Mouse (Mus musculus) bone marrow macrophage, adult 2 months (primary cell): ENCODE data around the gene Pgam2.

ENCODE experiments used
- CTCF ChIP-seq: IDR thresholded peaks from 2 replicates; pipeline ENCODE4 v1.5.1; 2012; ENCODE audit warnings: low read depth, mild to moderate bottlenecking, low read length, moderate library complexity
- POLR2A ChIP-seq: IDR thresholded peaks from 2 replicates; pipeline ENCODE4 v1.6.1; 2012; ENCODE audit warnings: mild to moderate bottlenecking, low read depth, low read length, borderline replicate concordance

DNA sequence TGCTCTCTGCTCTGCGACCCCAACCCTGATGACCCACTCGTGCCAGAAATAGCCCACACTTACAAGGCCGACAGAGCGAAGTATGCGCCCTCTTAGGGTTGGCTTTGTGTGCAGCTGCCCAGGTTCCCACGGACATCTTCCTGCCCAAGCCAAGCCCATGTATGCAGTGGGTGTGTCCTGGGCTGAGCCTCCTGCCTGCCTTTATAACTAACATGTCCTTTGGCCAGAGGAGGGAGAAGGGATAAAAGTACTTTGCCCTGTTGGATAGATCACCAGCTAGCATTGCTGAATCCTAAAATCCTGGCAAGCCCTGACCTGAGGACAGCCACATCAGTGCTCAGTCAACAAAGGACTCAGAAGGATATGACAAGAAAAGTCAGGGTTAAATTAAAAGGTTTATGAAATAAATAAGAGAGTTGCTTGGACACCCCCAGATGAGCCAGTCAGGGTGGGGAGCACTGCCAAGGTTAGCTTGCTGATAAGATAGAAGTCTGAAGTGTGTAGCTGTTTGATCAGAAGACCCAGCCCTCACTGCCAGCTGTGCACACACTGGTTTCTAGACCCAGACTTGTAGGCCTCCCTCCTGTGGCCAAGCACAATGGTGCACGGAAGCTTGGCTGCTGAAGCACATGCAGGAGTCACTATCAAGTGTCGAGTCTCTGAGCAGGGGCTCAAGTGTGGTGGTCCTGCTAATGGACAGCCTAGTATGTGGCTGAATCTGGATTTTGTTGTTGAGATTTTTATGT, 21.2 kb downstream of the Pgam2 start:
- no peak for TF ChIP-seq CTCF
- no peak for TF ChIP-seq POLR2A
